Mouse (Mus musculus) gastrocnemius, postnatal 14 days (tissue): ENCODE results near the gene Celsr2. TPM values are rescaled to one million over a fixed set of nuclear protein-coding genes. Genes with fewer than 3 reads are reported as not detected.

Experiments
- total RNA-seq, 2 experiments: library from RNA; stranded (reverse); gene quantifications; 2 replicates each; pipeline ENCODE4 v1.2.3; 2021

Celsr2 gene
- total RNA-seq, 2 experiments from 2014 or later = 3.1 TPM

Other genes with a start within 250 kb of the Celsr2 start
- 10 to 100 TPM; 23.9 to 31.1 TPM for gene Amigo1, start 229.2 kb downstream of the Celsr2 start, total RNA-seq
- gene Cyb561d1, start 214.3 kb downstream of the Celsr2 start, total RNA-seq = 1 to 10 TPM; 2.3 to 2.9 TPM
- 1 to 10 TPM; 7.3 to 7.6 TPM for gene Atxn7l2, start 204.6 kb downstream of the Celsr2 start, total RNA-seq
- 1,000 to 10,000 TPM in 1 of 2 experiments, 100 to 1,000 TPM in 1; 987 to 1,055 TPM for gene Sypl2, start 188.9 kb downstream of the Celsr2 start, total RNA-seq
- 10 to 100 TPM; 64.2 to 66.3 TPM for gene Psma5, start 158.6 kb downstream of the Celsr2 start, total RNA-seq
- gene Sort1, start 131.5 kb downstream of the Celsr2 start, total RNA-seq = 10 to 100 TPM; 44.5 to 44.6 TPM
- under 1 TPM; 0.27 to 0.35 TPM for gene Mybphl, start 50.6 kb downstream of the Celsr2 start, total RNA-seq
- 1 to 10 TPM in 1 of 2 experiments, under 1 TPM in 1; 0.53 to 1.1 TPM for gene Psrc1, start 31.7 kb downstream of the Celsr2 start, total RNA-seq
- 100 to 1,000 TPM; 115 to 120 TPM for gene Sars, start 29.7 kb upstream of the Celsr2 start, total RNA-seq
- gene 1700013F07Rik, start 118.6 kb upstream of the Celsr2 start, total RNA-seq = not detected
- under 1 TPM in 1 of 2 experiments, not detected in 1; 0.07 TPM for gene 5330417C22Rik, start 121.0 kb upstream of the Celsr2 start, total RNA-seq
- gene Tmem167b, start 146.9 kb upstream of the Celsr2 start, total RNA-seq = 10 to 100 TPM; 17.7 to 19.7 TPM
- 10 to 100 TPM; 16.8 to 20.1 TPM for gene Taf13, start 156.1 kb upstream of the Celsr2 start, total RNA-seq
- 1 to 10 TPM; 3.3 to 5.8 TPM for gene Wdr47, start 175.7 kb upstream of the Celsr2 start, total RNA-seq
- 10 to 100 TPM; 30.6 to 32.1 TPM for gene Clcc1, start 238.4 kb upstream of the Celsr2 start, total RNA-seq